Mouse (Mus musculus) bone marrow, adult 2 months (tissue): ENCODE results near the gene Cul4a.

Experiments
- CTCF ChIP-seq: fragments of 200-500 bp; IDR thresholded peaks from 2 replicates; pipeline ENCODE4 v1.5.1; 2011; ENCODE audit warnings: low read length, control low read depth; ENCODE audit not compliant: control insufficient read depth, insufficient read depth
- POLR2A ChIP-seq: fragments of 200-500 bp; IDR thresholded peaks from 2 replicates; pipeline ENCODE4 v1.6.1; 2011; ENCODE audit warnings: low read depth, mild to moderate bottlenecking, control low read depth, low read length, borderline replicate concordance; ENCODE audit not compliant: control insufficient read depth

- TF ChIP-seq POLR2A = no peak
- TF ChIP-seq CTCF = no peak
Measured at GRCm38 (mm10) chr8:13120882-13121665, 15.7 kb downstream of the Cul4a start.
